Mouse (Mus musculus) midbrain, embryonic 15.5 days (tissue): Measurements from ENCODE around the gene Gpx7. TPM values are rescaled to one million over a fixed set of nuclear protein-coding genes. Genes with fewer than 3 reads are reported as not detected.
"Not testable (repeated sequence)": the region's sequence is repeated elsewhere in the genome, so short reads cannot be mapped to it uniquely, and the experiment has no call there.

ENCODE experiments used
- ATAC-seq: fragments of 200-750 bp; cut with Nextera tagmentation; replicated peaks from 2 replicates; pipeline ENCODE4 v1.8.0; 2017; ENCODE audit warnings: moderate TSS enrichment
- H3K27ac ChIP-seq: fragments of 300-500 bp; sonication (generic); 2 replicates; pipeline ENCODE4 v1.5.1; 2015; ENCODE audit warnings: mild to moderate bottlenecking, inconsistent platforms
- H3K27me3 ChIP-seq: fragments of 300-500 bp; sonication (generic); replicated peaks from 2 replicates; pipeline ENCODE4 v1.6.1; 2015; ENCODE audit warnings: inconsistent platforms
- H3K36me3 ChIP-seq: fragments of 300-500 bp; sonication (generic); replicated peaks from 2 replicates; pipeline ENCODE4 v1.6.1; 2015; ENCODE audit warnings: inconsistent platforms
- H3K4me1 ChIP-seq: fragments of 300-500 bp; sonication (generic); 2 replicates; pipeline ENCODE4 v1.6.1; 2015; ENCODE audit warnings: inconsistent platforms
- H3K4me2 ChIP-seq: fragments of 300-500 bp; sonication (generic); 2 replicates; pipeline ENCODE4 v1.6.1; 2015; ENCODE audit warnings: inconsistent platforms, mild to moderate bottlenecking, moderate library complexity
- H3K4me3 ChIP-seq: fragments of 300-500 bp; sonication (generic); 2 replicates; pipeline ENCODE4 v1.5.1; 2015; ENCODE audit warnings: mild to moderate bottlenecking, inconsistent platforms
- H3K9ac ChIP-seq: fragments of 300-500 bp; sonication (generic); 2 replicates; pipeline ENCODE4 v1.6.1; 2015; ENCODE audit warnings: mild to moderate bottlenecking, inconsistent platforms
- H3K9me3 ChIP-seq: fragments of 300-500 bp; sonication (generic); 2 replicates; pipeline ENCODE4 v1.6.1; 2016; ENCODE audit warnings: inconsistent platforms
- WGBS: fragments of 180-500 bp; shearing (Covaris S2); methylation state at CpG from one replicate; pipeline ENCODE4 v1.1.7; 2015; ENCODE audit warnings: mixed read lengths; 5-methylcytosine and 5-hydroxymethylcytosine counted together
- polyA plus RNA-seq: library from polyadenylated mRNA; unstranded; fragments of >200 nt; fragmentation: Nextera tagmentation; extraction: Ambion mirVana; gene quantifications from 2 replicates; pipeline ENCODE4 v1.2.1, GENCODE M21; 2015

The Gpx7 gene
- polyA plus RNA-seq, 1 experiment from 2014 or later, result 25.1 TPM

GRCm38 (mm10) chr4:108360136-108361055 is 46.4 kb downstream of the Gpx7 start:
- 5% methylated on average over 28 of the region's 28 CpGs for WGBS
- H3K9me3 ChIP-seq, result no peaks in the 10 kb centered on the region
- peak; percentile 91 for ATAC-seq
- H3K36me3 ChIP-seq, result no peaks in the 10 kb centered on the region
- H3K4me2 ChIP-seq, result peak overlapping the region; percentile 37
- peak overlapping the region; percentile 24; the same call in 1 of the 2 replicates for H3K9ac ChIP-seq
- H3K4me1 ChIP-seq, result peaks cover 53% of the 10 kb centered on the region
- no peaks in the 10 kb centered on the region for H3K27me3 ChIP-seq
- peak overlapping the region; percentile 95 for H3K27ac ChIP-seq
- peak overlapping the region; percentile 11 for H3K4me3 ChIP-seq

DNA sequence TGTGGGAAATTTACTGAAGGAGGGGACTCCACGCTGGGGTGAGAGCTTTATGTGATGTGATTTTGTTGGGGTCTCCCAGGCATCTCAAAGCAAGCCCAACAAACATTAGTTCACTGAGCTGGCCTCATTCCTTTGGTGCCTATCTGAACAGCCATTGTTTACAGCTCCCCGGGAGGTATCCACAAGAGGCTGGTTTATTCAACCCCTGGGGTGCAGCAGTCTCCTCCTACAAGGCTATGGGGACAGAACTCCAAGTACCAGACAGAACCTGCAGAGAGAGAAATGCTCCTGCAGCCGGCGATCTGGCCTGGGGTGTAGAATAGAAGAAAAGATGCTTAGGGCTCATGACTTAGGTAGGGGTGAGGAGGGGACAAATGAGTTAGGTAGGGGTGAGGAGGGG is 48.3 kb downstream of the Gpx7 start:
- no peak overlapping the region for H3K4me2 ChIP-seq
- peaks cover 49% of the 10 kb centered on the region for H3K4me1 ChIP-seq
- no peak overlapping the region for H3K4me3 ChIP-seq
- H3K9ac ChIP-seq, result no peak overlapping the region
- H3K36me3 ChIP-seq, result no peaks in the 10 kb centered on the region
- 20% methylated on average over 4 of the region's 4 CpGs for WGBS
- no peak for ATAC-seq
- peak overlapping the region; percentile 95 for H3K27ac ChIP-seq
- no peaks in the 10 kb centered on the region for H3K27me3 ChIP-seq
- no peaks in the 10 kb centered on the region for H3K9me3 ChIP-seq

DNA sequence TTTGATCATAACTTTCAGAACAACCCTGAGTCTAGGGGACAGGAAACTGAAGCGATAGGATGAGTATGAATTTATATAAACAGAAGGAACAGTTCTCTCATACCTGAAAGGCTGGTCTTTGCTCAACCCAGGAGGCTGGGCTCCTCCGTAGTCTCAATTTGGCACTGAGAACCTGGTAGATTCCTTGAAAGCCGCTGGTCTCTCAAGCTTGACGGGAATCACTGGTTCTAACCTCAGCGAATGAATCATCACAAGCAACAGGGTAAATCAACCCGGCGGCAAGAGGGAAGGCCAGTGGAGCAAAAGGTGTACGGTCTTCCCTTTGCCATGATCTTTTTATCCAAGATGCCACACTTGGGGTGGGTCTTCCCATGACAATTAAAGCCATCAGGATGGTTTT is 49.3 kb downstream of the Gpx7 start:
- no peak for ATAC-seq
- no peaks in the 10 kb centered on the region for H3K36me3 ChIP-seq
- WGBS, result 94% methylated on average over 8 of the region's 8 CpGs
- H3K9me3 ChIP-seq, result no peaks in the 10 kb centered on the region
- H3K4me3 ChIP-seq, result no peak overlapping the region
- H3K27me3 ChIP-seq, result no peaks in the 10 kb centered on the region
- H3K4me2 ChIP-seq, result no peak overlapping the region
- H3K4me1 ChIP-seq, result peaks cover 38% of the 10 kb centered on the region
- no peak overlapping the region for H3K9ac ChIP-seq
- no peak overlapping the region for H3K27ac ChIP-seq

DNA sequence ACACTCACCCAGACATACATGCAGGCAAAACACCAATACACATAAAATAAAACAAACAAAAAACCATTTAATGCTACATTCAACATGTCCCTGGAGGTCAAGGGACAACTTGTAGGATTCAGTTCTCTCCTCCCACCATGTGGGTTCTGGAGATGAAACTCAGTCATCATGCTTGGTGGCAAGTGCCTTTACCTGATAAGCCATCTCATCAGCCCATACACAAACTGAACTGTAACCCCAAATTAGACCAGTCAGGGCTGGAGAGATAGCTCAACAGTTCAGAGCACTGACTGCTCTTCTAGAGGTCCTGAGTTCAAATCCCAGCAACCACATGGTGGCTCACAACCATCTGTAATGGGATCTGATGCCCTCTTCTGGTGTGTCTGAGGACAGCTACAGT is 53.2 kb downstream of the Gpx7 start:
- H3K4me3 ChIP-seq, H3K36me3 ChIP-seq, ATAC-seq, H3K9me3 ChIP-seq, H3K27me3 ChIP-seq, H3K4me2 ChIP-seq, H3K9ac ChIP-seq, H3K27ac ChIP-seq: not testable (repeated sequence)
- peaks cover 16% of the 10 kb centered on the region for H3K4me1 ChIP-seq

DNA sequence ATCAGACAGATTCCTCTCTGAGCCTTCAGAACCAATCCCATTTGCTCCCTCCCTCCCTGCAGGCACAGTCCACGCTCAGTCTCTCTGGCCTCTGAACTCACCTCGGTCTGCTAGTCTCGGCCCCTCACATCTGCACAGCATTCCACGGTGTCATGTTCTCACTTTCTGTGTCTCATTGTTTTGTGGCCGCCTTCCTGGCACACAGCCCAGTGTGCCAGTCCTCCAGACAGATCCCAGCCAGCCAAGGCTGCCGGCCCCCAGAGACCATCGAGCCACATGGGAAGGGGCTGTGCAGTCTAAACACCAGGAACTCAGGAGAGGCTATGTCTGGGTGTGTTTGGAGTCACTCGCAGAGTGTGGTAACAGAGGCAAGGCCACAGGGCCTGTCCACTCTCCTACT is 55.9 kb downstream of the Gpx7 start:
- H3K27ac ChIP-seq, result peak overlapping the region; percentile 34; the same call in 1 of the 2 replicates
- H3K4me2 ChIP-seq, result no peak overlapping the region
- H3K4me1 ChIP-seq, result peaks cover 10% of the 10 kb centered on the region
- no peaks in the 10 kb centered on the region for H3K27me3 ChIP-seq
- WGBS, result 10% methylated on average over 8 of the region's 8 CpGs
- no peak overlapping the region for H3K9ac ChIP-seq
- H3K36me3 ChIP-seq, result no peaks in the 10 kb centered on the region
- ATAC-seq, result peak; percentile 69; the same call in 1 of the 2 replicates
- no peak overlapping the region for H3K4me3 ChIP-seq
- no peaks in the 10 kb centered on the region for H3K9me3 ChIP-seq

Other genes with a start within 250 kb of the Gpx7 start
- 7.2 and 9.6 TPM in 2 replicates for gene Echdc2, start 241.5 kb downstream of the Gpx7 start, polyA plus RNA-seq
- 0.09 TPM in 1 of 2 replicates, not detected in the other for gene Zyg11a, start 188.9 kb downstream of the Gpx7 start, polyA plus RNA-seq
- 33.9 and 37.3 TPM in 2 replicates for gene Zyg11b, start 105.9 kb downstream of the Gpx7 start, polyA plus RNA-seq
- 51.1 and 51.4 TPM in 2 replicates for gene Coa7, start 78.8 kb downstream of the Gpx7 start, polyA plus RNA-seq
- gene Shisal2a, start 23.6 kb downstream of the Gpx7 start, polyA plus RNA-seq, result 6.4 TPM in 2 replicates
- gene Tut4, start 52.5 kb upstream of the Gpx7 start, polyA plus RNA-seq, result 58.8 and 70.0 TPM in 2 replicates
- 77.2 and 78.1 TPM in 2 replicates for gene Prpf38a, start 172.4 kb upstream of the Gpx7 start, polyA plus RNA-seq
- gene Orc1, start 172.5 kb upstream of the Gpx7 start, polyA plus RNA-seq, result 0.98 and 1.7 TPM in 2 replicates
- 19.7 and 24.4 TPM in 2 replicates for gene Cc2d1b, start 213.0 kb upstream of the Gpx7 start, polyA plus RNA-seq